Mouse (Mus musculus) 416B (cell line): Measurements from ENCODE around the gene Zfand4.

Experiments
- DNase-seq: peaks from one replicate; pipeline ENCODE4 v3.0.0; 2011; ENCODE audit warnings: low read depth

Gene Zfand4

GRCm38 (mm10) chr6:116374136-116374535 lies 110.1 kb downstream of the Zfand4 start:
- DNase-seq, result peak; percentile 59

GRCm38 (mm10) chr6:116374618-116375017 lies 110.6 kb downstream of the Zfand4 start:
- peak; percentile 81 for DNase-seq

DNA sequence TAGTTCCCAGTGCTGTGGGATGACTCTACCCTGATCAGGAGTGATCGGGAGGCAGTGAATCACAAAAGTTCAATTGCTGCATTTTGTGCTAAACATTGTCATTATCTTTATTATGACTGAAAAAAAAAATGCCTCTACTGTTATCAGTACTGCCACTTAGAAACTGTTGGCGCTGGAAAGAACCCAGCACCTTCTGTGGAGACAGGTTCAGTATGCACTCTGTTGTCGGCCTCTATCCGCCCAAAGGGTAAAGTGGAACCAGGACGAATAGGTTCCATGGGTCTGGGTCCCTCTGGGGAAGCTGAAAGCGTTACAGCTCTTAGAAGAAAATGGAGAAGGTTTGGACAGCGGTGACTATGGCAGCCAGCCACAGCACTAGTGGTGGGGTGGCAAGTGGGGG lies 114.9 kb downstream of the Zfand4 start:
- DNase-seq, result no peak
